Mouse (Mus musculus) neutrophil, adult 83 days (primary cell): ENCODE measurements around the gene Abca2. TPM values are rescaled to one million over a fixed set of nuclear protein-coding genes. Genes with fewer than 3 reads are reported as not detected.

Experiments
- total RNA-seq, 2 experiments: library from RNA; stranded (reverse); gene quantifications; one replicate each; pipeline ENCODE4 v1.2.4; 2023

Gene Abca2
- total RNA-seq: 10 to 100 TPM; 21.7 to 22.3 TPM

DNA sequence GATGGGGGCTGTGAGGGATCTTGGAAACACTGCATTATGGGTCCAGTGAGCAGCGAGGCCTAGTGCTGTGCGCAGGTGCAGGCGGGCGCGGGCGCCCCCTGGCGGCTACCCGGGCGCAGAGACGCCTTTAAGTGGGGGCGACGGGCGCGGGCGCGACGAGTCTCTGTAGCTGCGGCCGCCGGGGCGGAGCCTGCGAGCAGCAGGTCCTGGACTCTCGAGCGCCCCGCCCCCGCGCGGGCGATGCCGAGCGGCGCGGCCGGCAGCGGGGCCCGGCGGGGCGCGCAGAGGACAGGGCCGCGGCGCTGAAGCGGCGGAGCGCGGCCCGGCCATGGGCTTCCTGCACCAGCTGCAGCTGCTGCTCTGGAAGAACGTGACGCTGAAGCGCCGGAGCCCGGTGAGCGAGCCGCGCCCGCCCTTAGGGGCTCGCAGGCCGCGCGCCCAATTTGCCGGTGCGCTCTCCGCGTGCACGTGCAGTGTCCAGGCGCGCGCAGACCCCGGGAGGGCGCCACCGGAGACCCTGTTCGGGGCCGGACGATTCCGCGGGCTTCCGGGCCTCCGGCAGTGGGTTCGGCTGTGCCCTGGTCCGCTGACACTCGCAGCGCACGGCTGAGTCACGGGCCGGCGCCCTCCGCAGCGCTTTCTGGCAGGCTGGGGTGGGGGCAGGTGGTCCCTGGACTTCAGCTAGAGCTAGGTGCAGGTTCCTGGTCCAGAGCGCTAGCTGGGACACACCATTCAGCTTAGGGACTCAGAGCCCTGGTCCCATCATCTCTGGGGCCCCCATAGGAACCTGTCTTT lies at the start of gene Abca2:
Abca2 (plus strand) TSS at position 262 of the 795 bp plus-strand sequence.

DNA sequence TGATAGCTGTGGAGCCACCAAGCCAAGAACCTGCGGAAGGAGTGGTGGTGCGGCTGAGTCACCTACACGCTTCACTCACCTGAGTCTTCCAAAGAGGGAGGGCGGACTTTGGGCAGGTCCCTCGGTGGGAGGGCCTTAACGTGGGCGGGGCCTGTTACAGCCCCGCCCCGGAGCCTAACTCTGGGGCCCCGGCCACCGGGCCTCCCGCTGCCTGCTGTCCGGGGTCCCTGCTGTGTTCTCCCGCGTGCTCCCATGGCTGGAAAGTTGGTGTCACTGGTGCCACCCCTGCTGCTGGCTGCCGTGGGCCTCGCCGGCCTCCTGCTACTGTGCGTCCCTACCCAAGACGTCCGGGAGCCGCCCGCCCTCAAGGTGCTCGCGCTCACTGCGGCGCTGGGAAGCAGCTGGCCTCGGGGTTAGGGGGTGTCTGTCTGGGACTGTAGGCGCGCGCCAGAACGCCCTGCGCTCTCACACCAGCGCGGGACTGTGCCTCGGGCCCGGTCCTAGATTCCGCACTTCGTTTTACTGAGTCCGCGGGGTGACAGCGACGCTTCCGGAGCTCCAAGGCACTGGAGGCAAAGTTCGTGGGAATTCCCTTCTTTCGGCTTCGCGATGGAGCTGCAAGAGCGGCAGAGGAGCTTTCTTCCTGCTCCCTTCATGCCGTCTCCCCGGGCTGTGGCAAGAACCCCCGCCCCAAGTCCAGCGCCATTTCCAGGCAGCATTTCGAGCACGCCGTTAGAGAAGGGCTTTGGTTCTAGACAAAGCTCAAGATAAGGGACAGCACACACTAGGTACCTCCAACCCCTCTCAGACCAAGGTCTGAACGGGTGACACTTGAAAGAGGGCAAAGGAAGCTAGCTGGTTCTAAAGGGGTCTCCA lies 32.5 kb upstream of the Abca2 start, which contains the start of gene Entpd2:
Entpd2 (plus strand) TSS at position 154 of the 876 bp plus-strand sequence.

DNA sequence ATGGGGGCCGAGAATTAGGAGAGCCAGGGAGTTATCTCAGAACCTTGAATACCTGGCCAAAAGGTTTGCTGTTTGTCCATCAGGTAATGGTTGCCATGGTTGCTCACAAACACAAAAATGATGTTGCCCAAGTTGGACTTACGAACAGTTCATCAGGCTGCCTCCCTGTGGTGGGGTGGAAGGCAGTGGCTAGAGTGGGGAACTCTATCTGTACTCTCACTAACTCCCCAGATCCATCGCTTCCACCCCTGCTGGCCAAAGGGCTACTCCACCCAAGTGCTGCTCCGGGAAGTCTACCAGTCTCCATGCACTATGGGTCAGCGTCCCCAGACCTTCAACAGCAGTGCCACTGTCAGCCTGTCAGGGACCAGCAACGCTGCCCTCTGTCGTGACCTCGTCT lies 29.5 kb upstream of the Abca2 start, which contains the start of gene Npdc1:
Npdc1 (plus strand) TSS at position 301 of the 400 bp plus-strand sequence.

GRCm38 (mm10) chr2:25422587-25423410 lies 5.7 kb upstream of the Abca2 start, which contains the start of gene Fut7:
Gene Fut7, plus strand, starts transcription at chr2:25423267.

GRCm38 (mm10) chr2:25456205-25456953 lies 27.9 kb downstream of the Abca2 start, which contains the start of gene Clic3:
Gene Clic3, plus strand, starts transcription at chr2:25456838.

DNA sequence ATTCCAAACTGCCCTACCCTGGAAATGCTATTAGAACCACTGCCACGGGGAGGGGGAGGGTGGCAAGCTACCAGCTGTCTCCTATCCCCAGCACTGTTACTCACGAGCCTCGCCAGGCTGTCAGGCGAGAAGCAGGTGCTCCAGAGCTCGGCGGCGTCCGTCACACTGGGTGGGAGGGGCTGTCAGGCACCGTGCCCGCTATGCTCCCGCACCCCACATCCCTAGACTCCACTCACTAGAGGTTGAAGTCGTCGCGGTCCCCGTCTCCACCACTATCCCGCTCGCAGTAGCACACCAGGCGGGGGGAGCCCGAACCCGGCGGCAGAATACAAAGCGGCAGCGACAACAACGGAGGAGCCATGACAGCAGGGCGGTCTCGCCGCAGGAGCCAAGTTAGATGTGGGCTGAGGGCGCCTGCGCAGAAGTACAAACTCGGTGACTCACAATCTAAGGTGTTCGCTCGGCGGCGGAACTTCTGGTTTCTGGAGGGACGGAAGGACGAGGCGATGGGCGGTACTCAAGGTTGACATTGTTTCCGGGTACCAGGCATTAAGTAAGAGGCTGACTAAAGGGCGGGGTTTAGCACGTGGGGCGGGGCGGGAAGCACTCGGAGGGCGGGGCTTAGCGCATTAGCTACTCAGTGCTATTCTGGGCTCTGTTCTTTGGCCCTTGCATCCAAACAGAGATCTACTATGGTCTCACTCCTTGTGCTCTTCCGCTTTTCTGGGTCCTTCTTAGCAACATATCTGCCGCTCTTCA lies 32.2 kb downstream of the Abca2 start, which contains the start of gene Paxx:
Paxx (minus strand) TSS at position 544 of the 759 bp plus-strand sequence.

GRCm38 (mm10) chr2:25469969-25470368 lies 41.5 kb downstream of the Abca2 start, which contains the start of gene Ptgds:
Gene Ptgds, minus strand, starts transcription at chr2:25470046.

DNA sequence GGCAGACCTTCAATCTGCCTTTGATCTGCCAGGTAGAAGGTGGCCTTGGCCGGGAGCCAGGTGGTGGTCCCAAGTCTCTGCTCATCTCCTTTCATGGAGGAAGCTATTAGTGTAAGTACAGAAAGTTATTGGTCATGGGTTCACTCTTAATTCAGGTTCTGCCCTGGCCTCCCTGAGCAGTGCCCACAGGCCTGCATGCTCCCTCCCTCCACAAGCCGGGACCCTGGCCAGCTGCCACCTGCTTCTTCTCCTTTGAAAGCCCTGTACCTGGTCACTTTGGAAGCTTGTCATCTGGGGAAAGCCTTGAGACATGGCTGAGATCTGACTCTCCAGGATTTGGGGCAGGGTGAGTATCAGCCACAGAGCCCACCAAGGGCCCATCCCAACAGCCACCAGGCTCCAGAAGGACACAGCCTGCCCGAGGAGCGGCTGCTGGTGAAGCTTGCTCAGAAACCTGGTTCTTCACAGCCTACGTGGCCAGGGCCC lies 65.0 kb downstream of the Abca2 start, which contains the start of gene Lcn12:
Lcn12 (minus strand) TSS at position 436 of the 486 bp plus-strand sequence.

Other genes starting within 250 kb of the Abca2 start
- 1 to 10 TPM in 1 of 2 experiments, under 1 TPM in 1; 0.86 to 1.8 TPM for gene Nrarp, start 247.9 kb upstream of the Abca2 start, total RNA-seq
- gene Tor4a, start 231.8 kb upstream of the Abca2 start, total RNA-seq: 10 to 100 TPM; 40.2 to 43.9 TPM
- 10 to 100 TPM; 54.4 to 55.1 TPM for gene Nelfb, start 217.2 kb upstream of the Abca2 start, total RNA-seq
- under 1 TPM in 1 of 2 experiments, not detected in 1; 0.44 TPM for gene Stpg3, start 214.1 kb upstream of the Abca2 start, total RNA-seq
- gene Fam166a, start 210.0 kb upstream of the Abca2 start, total RNA-seq: not detected
- gene Tubb4b, start 204.0 kb upstream of the Abca2 start, total RNA-seq: 100 to 1,000 TPM; 295 to 367 TPM
- gene Slc34a3, start 194.3 kb upstream of the Abca2 start, total RNA-seq: not detected
- gene Rnf224, start 191.9 kb upstream of the Abca2 start, total RNA-seq: not detected
- under 1 TPM in 1 of 2 experiments, not detected in 1; 0.55 TPM for gene Rnf208, start 186.4 kb upstream of the Abca2 start, total RNA-seq
- gene Cysrt1, start 186.3 kb upstream of the Abca2 start, total RNA-seq: not detected
- 1 to 10 TPM; 1.2 to 3.4 TPM for gene AL732309.1, start 181.8 kb upstream of the Abca2 start, total RNA-seq
- 10 to 100 TPM; 16.7 to 17.8 TPM for gene Tmem203, start 173.3 kb upstream of the Abca2 start, total RNA-seq
- gene Tprn, start 166.1 kb upstream of the Abca2 start, total RNA-seq: 10 to 100 TPM in 1 of 2 experiments, 1 to 10 TPM in 1; 9.3 to 13.0 TPM
- gene Ssna1, start 156.3 kb upstream of the Abca2 start, total RNA-seq: 10 to 100 TPM; 65.3 to 70.3 TPM
- 10 to 100 TPM; 67.8 to 79.9 TPM for gene Anapc2, start 156.2 kb upstream of the Abca2 start, total RNA-seq
- not detected for gene Tmem210, start 140.6 kb upstream of the Abca2 start, total RNA-seq
- gene Lrrc26, start 138.8 kb upstream of the Abca2 start, total RNA-seq: not detected
- gene Grin1, start 109.5 kb upstream of the Abca2 start, total RNA-seq: not detected
- gene Man1b1, start 96.4 kb upstream of the Abca2 start, total RNA-seq: 10 to 100 TPM; 35.1 to 42.7 TPM
- 10 to 100 TPM; 13.4 to 14.6 TPM for gene Dpp7, start 72.3 kb upstream of the Abca2 start, total RNA-seq
- gene Uap1l1, start 63.0 kb upstream of the Abca2 start, total RNA-seq: 10 to 100 TPM; 24.1 to 29.2 TPM
- 10 to 100 TPM in 1 of 2 experiments, 1 to 10 TPM in 1; 9.8 to 12.2 TPM for gene Sapcd2, start 56.4 kb upstream of the Abca2 start, total RNA-seq
- not detected for gene Entpd2, start 32.8 kb upstream of the Abca2 start, total RNA-seq
- gene Npdc1, start 29.4 kb upstream of the Abca2 start, total RNA-seq: 1 to 10 TPM in 1 of 2 experiments, not detected in 1; 1.0 TPM
- gene Fut7, start 5.4 kb upstream of the Abca2 start, total RNA-seq: 10 to 100 TPM; 20.7 to 24.1 TPM
- not detected for gene Clic3, start 28.1 kb downstream of the Abca2 start, total RNA-seq
- gene Paxx, start 32.4 kb downstream of the Abca2 start, total RNA-seq: 10 to 100 TPM; 47.2 to 49.2 TPM
- not detected for gene Ptgds, start 41.3 kb downstream of the Abca2 start, total RNA-seq
- gene Lcn12, start 65.2 kb downstream of the Abca2 start, total RNA-seq: not detected
- gene Fbxw5, start 72.0 kb downstream of the Abca2 start, total RNA-seq: 10 to 100 TPM; 25.2 to 34.4 TPM
- gene C8g, start 73.0 kb downstream of the Abca2 start, total RNA-seq: under 1 TPM in 1 of 2 experiments, not detected in 1; 0.95 TPM
- gene Traf2, start 118.2 kb downstream of the Abca2 start, total RNA-seq: 10 to 100 TPM; 21.7 to 24.5 TPM
- 100 to 1,000 TPM in 1 of 2 experiments, 10 to 100 TPM in 1; 97.5 to 101 TPM for gene Edf1, start 129.1 kb downstream of the Abca2 start, total RNA-seq
- gene Mamdc4, start 146.1 kb downstream of the Abca2 start, total RNA-seq: under 1 TPM; 0.51 to 0.99 TPM
- 1 to 10 TPM; 8.1 to 8.8 TPM for gene Phpt1, start 146.5 kb downstream of the Abca2 start, total RNA-seq
- gene Ajm1, start 153.1 kb downstream of the Abca2 start, total RNA-seq: not detected
- gene Rabl6, start 179.8 kb downstream of the Abca2 start, total RNA-seq: 10 to 100 TPM; 34.0 to 41.8 TPM
- gene Ccdc183, start 189.0 kb downstream of the Abca2 start, total RNA-seq: not detected
- gene Tmem141, start 193.3 kb downstream of the Abca2 start, total RNA-seq: 1 to 10 TPM; 5.3 to 5.9 TPM
- 1 to 10 TPM in 1 of 2 experiments, under 1 TPM in 1; 0.79 to 1.7 TPM for gene Fcna, start 199.3 kb downstream of the Abca2 start, total RNA-seq
- not detected for gene Lcn8, start 224.4 kb downstream of the Abca2 start, total RNA-seq
- not detected for gene Lcn5, start 229.2 kb downstream of the Abca2 start, total RNA-seq
- not detected for gene Lcn6, start 248.1 kb downstream of the Abca2 start, total RNA-seq